Comparison of ENCODE assay signal across 19 mouse cellular contexts in the genomic region with DNA sequence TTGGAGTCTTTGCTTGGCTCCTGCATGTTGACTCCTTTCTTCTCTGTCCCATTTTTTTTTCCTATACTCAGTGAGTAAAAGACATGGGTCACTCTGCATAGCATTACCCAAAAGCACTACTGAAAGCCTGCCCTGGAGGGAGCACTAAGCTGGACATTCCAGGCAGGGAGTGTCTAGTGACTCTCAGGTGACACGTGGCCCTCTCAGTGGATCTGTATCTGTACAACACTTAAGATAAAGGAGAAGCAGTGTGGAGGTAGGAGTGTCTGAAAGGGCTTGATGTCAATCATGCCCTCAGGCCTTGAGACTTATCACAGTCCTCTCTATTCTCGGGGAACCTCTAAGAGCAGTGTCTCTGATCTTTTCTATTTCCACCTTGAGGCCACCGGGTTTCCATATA. TPM values are rescaled to one million over a fixed set of nuclear protein-coding genes. Genes with fewer than 3 reads are reported as not detected.
DNase-seq lines count a peak whose midpoint lies in the region; ATAC-seq and TF ChIP-seq lines count a peak whose summit lies in the region.
"Had no signal": no experiment of that assay in that cellular context is flagged by ENCODE, and none has a peak within 500 bp of the region (broad histone marks: within the 10 kb centered on the region; RNA-seq: fewer than 3 reads in every experiment).

No protein-coding gene starts in this region.

- no peaks in the 10 kb centered on the region for H3K9me3 ChIP-seq in liver, postnatal 0 days (ENCODE audit: low read length)
- H3K9me3 ChIP-seq in intestine, embryonic 16.5 days (ENCODE audit: control insufficient read depth, low read length) = no peaks in the 10 kb centered on the region
- H3K9me3 ChIP-seq: embryonic facial prominence, embryonic 10.5 days; embryonic facial prominence, embryonic 12.5 days; forebrain, embryonic 13.5 days; forebrain, embryonic 15.5 days had no signal

- 54% methylated on average over 3 of the region's 3 CpGs for WGBS in liver, postnatal 0 days (ENCODE audit: insufficient replicate concordance)
- WGBS in intestine, embryonic 16.5 days = 45% methylated on average over 3 of the region's 3 CpGs

- ATAC-seq in liver, postnatal 0 days = peak; percentile 24; the same call in 1 of the 2 replicates
- peak; percentile 64 for ATAC-seq in intestine, embryonic 16.5 days
- ATAC-seq: forebrain, embryonic 13.5 days; forebrain, embryonic 15.5 days; forebrain, postnatal 0 days had no signal

- H3K9ac ChIP-seq in liver, postnatal 0 days (replicated peaks) = no peak overlapping the region
- no peak overlapping the region for H3K9ac ChIP-seq in intestine, embryonic 16.5 days (ENCODE audit: low read depth, low read length)
- H3K9ac ChIP-seq: embryonic facial prominence, embryonic 12.5 days; forebrain, embryonic 13.5 days; forebrain, embryonic 15.5 days; forebrain, postnatal 0 days had no signal

- no peak overlapping the region for H3K4me3 ChIP-seq in liver, postnatal 0 days (ENCODE audit: low read depth, low read length)
- no peak overlapping the region for H3K4me3 ChIP-seq in intestine, embryonic 16.5 days (ENCODE audit: low read length)
- H3K4me3 ChIP-seq: embryonic facial prominence, embryonic 10.5 days; embryonic facial prominence, embryonic 12.5 days; forebrain, embryonic 13.5 days; forebrain, embryonic 15.5 days had no signal

- H3K4me1 ChIP-seq in liver, postnatal 0 days (ENCODE audit: insufficient read depth) = no peaks in the 10 kb centered on the region
- no peaks in the 10 kb centered on the region for H3K4me1 ChIP-seq in intestine, embryonic 16.5 days (ENCODE audit: control insufficient read depth, insufficient read depth, low read length)
- H3K4me1 ChIP-seq: embryonic facial prominence, embryonic 10.5 days; embryonic facial prominence, embryonic 12.5 days; forebrain, embryonic 13.5 days; forebrain, embryonic 15.5 days had no signal

- TF ChIP-seq EP300 in liver, postnatal 0 days (IDR thresholded peaks at IDR 0.05; ENCODE audit: low read depth) = no peak

- no peak for DNase-seq in liver, postnatal 0 days
- no peak for DNase-seq in liver
- no peak for DNase-seq in kidney, postnatal 10 days
- no peak for DNase-seq in frontal cortex, adult 2 months (ENCODE audit: extremely low spot score in 1 of 2, low spot score in 1 of 2)
- DNase-seq: adrenal gland, adult 2 months; adrenal gland, postnatal 10 days; adrenal gland, postnatal 25 days; B cell, adult 2 months; cerebellum, adult 11 months; cerebellum, adult 2 months; cerebellum, adult 9-10 months; cerebellum, postnatal 25 days; forebrain, postnatal 0 days had no signal

- H3K4me2 ChIP-seq in liver, postnatal 0 days (ENCODE audit: low read depth, low read length) = no peak overlapping the region
- no peak overlapping the region for H3K4me2 ChIP-seq in intestine, embryonic 16.5 days (ENCODE audit: low read depth, low read length)
- H3K4me2 ChIP-seq: embryonic facial prominence, embryonic 12.5 days; forebrain, embryonic 13.5 days; forebrain, embryonic 15.5 days had no signal

- TF ChIP-seq CTCF in liver, postnatal 0 days (IDR thresholded peaks at IDR 0.05; ENCODE audit: low read depth) = no peak

- no peak overlapping the region for H3K27ac ChIP-seq in liver, postnatal 0 days (ENCODE audit: low read depth)
- no peak overlapping the region for H3K27ac ChIP-seq in intestine, embryonic 16.5 days (ENCODE audit: low read length)
- H3K27ac ChIP-seq: embryonic facial prominence, embryonic 10.5 days; embryonic facial prominence, embryonic 12.5 days; forebrain, embryonic 13.5 days; forebrain, embryonic 15.5 days had no signal

- no peaks in the 10 kb centered on the region for H3K27me3 ChIP-seq in liver, postnatal 0 days (ENCODE audit: insufficient read depth, low read length)
- no peaks in the 10 kb centered on the region for H3K27me3 ChIP-seq in intestine, embryonic 16.5 days (replicated peaks; ENCODE audit: control insufficient read depth, insufficient read depth, low read length)
- H3K27me3 ChIP-seq: embryonic facial prominence, embryonic 12.5 days; forebrain, embryonic 13.5 days; forebrain, embryonic 15.5 days had no signal

- no peaks in the 10 kb centered on the region for H3K36me3 ChIP-seq in liver, postnatal 0 days (replicated peaks; ENCODE audit: insufficient read depth, low read length)
- H3K36me3 ChIP-seq in intestine, embryonic 16.5 days (ENCODE audit: control insufficient read depth, insufficient read depth, low read length) = no peaks in the 10 kb centered on the region
- H3K36me3 ChIP-seq: embryonic facial prominence, embryonic 10.5 days; embryonic facial prominence, embryonic 12.5 days; forebrain, embryonic 15.5 days had no signal

RNA-seq across cellular contexts. Expression of a gene that starts 25.9 kb away (rescaled TPM):
- polyA plus RNA-seq in liver, postnatal 0 days (2015; fragmentation: Nextera tagmentation; extraction: Ambion mirVana) = 0.01 and 0.04 TPM in 2 replicates
- polyA plus RNA-seq in intestine, embryonic 16.5 days (2015; fragmentation: Nextera tagmentation; extraction: Ambion mirVana) = 0.31 and 0.39 TPM in 2 replicates
- 1.7 and 1.8 TPM in 2 replicates for polyA plus RNA-seq in frontal cortex, adult 2 months (2012; rRNA removed)
- polyA plus RNA-seq: adrenal gland, adult 2 months; forebrain, embryonic 11.5 days had no signal
